Mouse (Mus musculus) layer of hippocampus, adult 8-10 months (tissue): ENCODE results near the gene Carmil2. TPM values are rescaled to one million over a fixed set of nuclear protein-coding genes. Genes with fewer than 3 reads are reported as not detected.

Source experiments
- DNase-seq, 2 experiments: peaks; one replicate each; pipeline ENCODE4 v3.0.0; 2022; ENCODE audit warnings: low spot score in 2 of 2
- total RNA-seq, 4 experiments: library from RNA; stranded (reverse); gene quantifications; 2 replicates each; pipeline ENCODE4 v1.2.4; 2022

Gene Carmil2
- 10 to 100 TPM; 61.2 to 71.3 (median 68.4) TPM for total RNA-seq

DNA sequence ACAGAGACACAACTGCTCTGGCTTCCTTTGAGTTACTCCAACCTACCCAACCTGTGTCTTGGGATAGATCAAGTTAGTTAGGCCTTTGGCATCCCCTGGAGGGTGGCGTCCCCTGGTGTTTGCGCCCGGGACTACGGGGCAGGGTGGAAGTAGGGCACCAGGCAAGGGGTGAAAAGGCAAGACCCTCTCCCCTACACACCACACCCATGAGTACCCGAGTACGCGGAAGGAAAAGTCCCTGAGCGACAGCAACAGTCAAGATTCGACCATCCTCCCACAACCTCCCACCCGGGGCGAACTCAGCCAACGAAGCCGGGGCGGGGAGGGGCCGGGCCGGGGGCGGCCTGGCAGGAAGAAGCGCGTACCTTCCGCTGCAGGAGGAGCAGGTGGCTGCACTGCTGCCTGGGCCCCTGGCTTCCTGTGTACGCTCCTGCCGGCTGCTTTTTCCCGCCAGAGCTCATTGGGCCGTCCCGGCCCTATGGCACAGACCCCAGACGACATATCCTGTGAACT lies at the start of gene Carmil2:
Carmil2 (plus strand) TSS at position 479 of the 513 bp plus-strand sequence.
- DNase-seq: no peak

DNA sequence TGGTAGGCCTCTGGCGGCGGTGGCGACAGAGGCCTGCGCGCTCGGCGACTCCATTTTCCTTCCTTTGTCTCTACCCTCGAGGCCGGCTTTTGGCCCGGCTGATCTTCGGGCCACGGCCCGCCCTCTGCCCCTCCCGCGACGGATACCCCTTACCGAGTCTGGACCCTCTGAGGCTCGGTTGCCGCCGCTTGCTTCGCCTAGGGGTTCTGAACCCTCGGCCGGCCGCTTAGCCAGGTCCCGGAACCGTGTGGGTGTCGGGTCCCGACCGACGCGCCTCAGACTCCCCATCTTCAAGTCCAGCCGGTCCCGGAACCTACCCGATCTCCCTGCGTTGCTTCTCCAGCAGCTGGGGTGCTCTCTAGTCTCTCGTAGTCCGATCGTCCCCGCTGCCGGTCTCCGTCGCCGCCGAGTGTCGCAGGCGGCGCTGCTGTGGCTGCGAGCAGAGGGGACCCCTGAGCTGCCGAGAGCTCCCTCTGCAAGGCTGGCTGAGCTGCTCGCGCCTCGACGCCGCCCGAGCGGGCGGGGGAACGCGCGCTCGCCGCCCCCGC lies 49.0 kb upstream of the Carmil2 start, which contains the start of gene Agrp:
Agrp (minus strand) TSS at position 431 of the 548 bp plus-strand sequence.
- peak; percentile 35 to 42 for DNase-seq

DNA sequence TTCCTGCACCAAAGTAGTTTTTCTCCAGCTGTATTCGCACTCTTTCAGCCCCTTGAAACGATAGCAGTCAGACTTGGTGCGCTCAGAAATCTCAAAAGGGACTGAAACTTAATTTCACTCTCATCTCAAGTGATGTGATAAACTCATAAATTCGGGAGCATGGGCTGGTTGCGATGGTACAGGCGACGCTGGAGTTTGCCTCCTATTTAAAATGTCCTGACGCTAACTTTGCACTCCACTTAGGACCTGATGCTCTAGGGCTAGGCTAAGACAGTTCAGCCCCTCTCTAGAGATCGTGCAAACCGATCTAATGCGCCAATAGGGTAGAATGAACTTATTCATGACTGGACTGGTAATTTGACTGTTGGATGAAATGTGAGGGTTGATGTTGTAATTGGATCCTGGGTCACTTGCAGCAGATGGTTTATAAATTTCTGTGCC lies 48.5 kb upstream of the Carmil2 start:
- no peak for DNase-seq

DNA sequence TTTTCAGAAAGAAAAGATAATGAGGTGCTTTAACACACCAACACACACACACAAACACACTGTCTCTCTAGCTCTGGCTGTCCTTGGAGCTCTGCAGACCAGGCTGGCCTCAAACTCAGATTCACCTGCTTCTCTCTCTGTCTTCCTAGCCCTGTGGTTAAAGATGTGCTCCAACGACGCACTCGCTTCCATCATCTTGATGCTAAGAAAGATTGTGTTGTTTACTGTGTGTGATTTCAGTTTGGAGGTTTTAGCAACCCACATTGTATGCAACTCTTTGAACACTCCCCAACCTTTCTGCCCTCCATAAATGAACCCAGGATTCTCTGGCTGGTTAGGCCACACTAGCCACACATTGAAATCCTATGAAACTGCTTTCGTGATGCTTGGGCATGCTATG lies 47.6 kb upstream of the Carmil2 start:
- no peak for DNase-seq

DNA sequence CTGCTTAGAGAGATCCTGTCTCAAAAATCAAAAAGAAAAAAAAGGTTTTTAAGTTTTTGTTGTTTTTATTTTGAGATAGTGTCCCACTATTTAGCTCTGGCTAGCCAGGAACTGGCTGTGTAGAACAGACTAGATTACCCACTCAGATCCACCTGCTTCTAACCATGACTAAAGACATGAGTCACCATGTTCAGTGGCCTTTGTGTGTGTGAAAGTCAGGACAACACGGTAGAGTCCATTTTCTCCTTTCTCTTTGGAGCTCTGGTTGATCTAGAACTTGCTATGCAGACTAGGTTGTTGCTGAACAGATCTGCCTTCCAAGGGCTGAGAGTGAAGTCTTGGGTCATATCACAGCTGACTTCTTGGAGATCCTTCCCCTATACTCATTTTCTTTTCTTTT lies 46.2 kb upstream of the Carmil2 start:
- no peak for DNase-seq

DNA sequence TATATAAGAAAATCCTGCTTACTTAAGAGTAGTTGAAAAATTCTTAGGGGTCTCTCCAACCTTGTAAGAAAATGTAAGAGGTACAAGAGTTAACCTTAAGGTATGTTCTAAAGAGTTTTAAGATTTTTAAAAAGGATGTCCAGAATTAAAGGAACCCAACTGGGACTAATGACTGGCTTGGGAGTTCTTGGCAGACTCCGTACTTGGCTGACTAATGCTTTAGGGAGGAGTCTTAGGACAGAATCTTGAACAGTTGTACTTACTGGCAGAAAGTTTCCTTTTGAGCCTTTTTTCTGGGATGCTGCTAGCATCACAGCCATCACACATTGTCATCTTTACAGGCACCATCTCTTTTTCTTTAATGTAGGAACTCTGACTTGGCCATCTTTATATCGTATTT lies 45.6 kb upstream of the Carmil2 start:
- no peak for DNase-seq

DNA sequence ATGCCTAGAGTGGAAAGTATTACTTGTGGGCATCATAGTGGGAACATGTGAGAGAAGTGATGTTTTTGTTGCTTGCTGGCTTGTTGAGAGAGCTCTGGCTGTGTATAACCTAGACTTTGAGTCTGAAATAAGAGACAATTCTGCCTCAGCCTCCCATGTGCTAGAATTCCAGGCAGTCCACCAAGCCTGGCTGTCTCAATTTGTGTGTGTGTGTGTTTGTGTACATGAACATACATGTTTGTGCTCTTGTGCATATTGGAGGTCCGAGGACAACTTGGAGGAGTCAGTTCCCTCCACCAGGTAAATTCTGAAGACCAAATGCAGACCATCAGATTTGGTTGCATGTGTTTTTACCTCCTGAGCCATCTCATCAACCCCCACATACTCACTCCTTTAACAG lies 40.9 kb upstream of the Carmil2 start:
- DNase-seq: no peak

DNA sequence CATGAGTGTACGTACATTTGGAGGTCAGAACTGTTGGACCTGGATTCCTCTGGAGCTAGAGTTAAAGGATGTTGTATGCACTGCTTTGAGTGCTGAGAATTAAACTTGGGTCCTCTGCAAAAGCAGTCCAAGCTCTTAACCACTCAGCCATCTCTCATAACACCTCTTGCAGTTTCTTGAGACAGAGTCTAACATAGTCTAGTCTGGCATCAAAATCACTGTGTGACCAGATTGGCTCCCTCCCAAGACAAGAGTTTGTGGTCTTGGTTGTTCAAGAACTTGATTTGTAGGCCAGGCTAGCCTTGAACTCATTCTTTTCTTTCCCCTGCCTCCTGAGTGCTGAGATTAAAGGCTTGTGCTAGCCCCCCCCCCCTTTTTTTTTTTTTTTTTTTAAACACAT lies 37.1 kb upstream of the Carmil2 start:
- no peak for DNase-seq

DNA sequence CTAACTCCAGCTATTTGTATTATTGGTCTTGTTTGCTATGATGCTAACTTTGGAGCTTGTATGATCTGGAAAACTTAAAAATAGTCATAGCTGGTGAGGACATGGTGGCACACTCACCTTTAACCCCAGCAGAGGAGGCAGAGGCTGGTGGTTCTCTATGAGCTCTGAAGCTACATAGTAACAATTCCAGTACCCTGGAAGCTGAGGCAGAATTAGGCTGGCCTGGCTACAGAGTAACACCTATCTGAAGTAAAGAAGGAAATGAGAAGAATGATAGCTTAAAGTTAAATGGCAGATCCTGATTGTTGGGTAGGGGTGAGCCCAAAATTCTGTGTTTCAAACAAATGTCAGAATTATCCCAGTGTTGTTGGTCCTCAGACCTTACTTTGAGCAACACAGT lies 28.4 kb upstream of the Carmil2 start:
- no peak for DNase-seq

DNA sequence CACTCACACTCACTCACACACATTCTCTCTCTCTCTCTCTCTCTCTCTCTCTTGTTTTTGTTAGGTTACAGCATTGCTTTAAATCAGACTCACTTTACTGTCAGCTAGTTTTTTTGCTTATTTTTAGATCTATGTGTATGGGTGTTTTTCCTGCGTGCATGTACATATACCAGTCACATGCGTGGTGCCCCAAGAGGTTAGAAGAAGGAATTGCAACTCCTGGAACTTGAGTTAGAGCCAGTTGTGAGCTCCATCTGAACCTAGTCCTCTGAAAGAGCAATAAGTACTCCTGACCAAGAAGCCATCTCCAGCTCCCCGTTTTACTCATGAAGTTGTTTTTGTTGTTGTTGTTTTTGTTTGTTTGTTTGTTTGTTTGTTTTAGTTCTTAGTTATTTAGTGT lies 24.9 kb upstream of the Carmil2 start:
- no peak for DNase-seq

DNA sequence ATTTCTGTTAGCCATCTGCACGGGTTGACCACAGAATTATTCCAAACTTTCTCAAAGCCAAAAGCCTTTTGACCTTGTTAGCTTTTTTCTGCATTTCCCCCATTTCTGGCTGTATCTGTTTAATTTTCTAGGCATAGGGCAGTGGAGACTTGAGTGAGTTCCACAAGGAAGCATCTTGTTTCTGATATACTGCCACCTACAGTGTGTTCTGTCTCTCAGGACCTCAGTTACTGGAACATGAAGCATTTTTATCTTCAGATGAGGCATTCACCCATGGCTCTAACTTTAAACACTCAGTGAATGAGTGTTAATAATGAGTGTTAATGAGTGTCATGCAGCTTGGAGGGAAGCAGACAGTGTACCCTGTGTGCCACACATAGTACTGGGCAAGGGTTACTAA lies 8.2 kb upstream of the Carmil2 start:
- DNase-seq: no peak

DNA sequence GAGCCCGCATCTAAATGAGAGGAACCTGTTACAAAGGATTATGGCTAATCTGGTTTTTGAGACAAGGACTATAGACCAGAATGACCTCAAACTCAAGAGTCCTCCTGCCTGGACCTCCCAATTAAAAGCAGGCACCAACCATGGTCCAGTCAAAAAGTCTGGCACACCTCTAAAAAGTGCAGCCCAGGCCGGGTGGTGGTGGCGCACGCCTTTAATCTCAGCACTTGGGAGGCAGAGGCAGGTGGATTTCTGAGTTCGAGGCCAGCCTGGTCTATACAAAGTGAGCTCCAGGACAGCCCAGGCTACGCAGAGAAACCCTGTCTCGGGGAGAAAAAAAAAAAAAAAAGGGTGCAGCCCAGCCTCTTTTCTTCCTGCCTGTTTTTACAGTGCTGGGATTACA lies 749 bp upstream of the Carmil2 start:
- no peak for DNase-seq

DNA sequence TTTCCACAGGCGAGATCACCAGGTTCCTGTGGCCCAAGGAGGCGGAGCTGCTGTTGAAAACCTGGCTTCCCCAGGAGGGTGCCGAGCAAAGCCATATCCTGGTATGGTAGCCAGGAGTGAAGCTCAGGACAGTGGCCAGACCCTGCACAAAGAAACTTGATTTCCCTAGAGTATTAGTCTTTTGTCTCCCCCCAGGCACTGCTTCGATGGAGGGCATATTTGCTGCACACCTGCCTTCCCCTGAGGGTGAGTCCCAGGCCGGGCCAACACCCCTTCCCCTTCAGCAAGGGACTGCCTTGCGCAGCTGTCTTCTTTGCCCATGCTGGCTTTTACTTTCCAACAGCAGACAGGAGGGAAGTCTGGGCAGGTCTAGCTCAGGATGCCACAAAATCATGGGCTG lies 477 bp downstream of the Carmil2 start:
- DNase-seq: no peak

DNA sequence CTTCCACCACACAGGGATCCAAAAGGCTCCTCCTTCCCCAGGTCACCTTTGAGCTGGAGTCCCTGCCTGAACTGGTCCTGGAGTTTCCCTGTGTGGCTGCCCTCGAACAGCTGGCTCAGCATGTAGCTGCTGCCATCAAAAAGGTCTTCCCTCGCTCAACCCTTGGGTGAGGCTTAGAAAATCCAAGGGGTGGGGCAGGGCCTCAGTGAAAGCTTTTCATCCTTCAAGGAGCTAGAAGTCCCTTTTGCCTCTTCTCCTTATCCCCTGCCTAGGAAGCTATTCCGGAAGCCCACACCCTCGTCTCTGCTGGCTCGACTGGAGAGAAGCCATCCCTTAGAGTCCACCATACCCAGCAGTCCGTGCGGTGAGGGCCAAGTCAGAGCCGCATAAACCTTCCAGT lies 1.4 kb downstream of the Carmil2 start:
- DNase-seq: no peak

DNA sequence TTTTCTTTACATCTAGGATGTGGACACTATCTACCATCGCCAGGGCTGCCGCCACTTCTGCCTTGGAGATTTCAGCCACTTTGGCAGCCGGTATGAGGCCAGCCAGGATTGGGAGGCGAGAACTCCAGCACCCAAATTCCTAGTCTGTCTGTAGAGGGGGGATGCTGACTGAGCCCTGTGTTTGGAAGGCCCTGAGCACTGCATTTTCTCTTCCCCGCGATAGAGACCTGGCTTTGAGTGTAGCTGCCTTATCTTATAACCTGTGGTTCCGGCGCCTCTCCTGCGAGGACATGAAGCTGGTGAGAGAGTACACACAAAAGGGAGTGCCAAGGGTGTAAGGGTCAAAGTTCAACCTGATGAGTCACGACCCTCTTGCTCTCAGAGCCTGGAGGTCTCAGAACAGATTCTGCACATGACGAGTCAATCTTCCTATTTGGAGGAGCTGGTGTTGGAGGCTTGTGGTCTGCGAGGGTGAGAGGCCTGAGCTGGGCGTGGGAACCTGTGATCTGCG lies 2.2 kb downstream of the Carmil2 start:
- no peak for DNase-seq

DNA sequence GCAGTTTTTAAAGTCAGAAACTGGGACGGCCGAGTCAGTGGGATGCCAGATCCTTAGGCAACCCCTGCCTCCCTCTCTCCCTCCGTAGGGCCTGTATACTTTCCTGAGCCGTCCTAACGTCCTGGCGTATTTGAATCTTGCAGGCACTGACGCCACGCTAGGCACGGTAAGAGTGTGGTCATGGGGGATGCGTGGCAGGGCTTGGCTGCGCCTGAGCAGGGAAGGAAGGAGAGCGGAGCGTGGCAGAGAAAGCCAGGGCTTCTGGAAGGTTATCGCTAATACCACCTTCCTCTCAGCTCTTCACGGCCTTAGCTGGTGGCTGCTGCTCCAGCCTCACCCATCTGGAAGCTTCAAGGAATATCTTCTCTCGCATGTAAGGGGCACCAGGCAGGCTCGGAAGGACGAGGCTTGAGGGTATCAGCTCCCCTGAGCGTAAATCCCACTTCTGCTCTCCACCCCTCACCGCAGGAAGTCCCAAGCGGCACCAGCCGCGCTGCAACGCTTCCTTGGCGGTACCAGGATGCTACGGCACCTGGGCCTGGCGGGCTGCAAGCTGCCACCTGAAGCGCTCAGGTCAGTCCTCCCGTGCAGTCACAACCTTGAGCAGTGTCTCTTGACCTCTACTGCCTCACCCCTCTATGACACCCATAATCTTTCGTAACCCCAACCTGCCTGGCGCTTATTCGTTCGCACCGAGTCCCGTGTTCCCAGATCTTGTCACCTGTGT lies 3.3 kb downstream of the Carmil2 start:
- DNase-seq: no peak

DNA sequence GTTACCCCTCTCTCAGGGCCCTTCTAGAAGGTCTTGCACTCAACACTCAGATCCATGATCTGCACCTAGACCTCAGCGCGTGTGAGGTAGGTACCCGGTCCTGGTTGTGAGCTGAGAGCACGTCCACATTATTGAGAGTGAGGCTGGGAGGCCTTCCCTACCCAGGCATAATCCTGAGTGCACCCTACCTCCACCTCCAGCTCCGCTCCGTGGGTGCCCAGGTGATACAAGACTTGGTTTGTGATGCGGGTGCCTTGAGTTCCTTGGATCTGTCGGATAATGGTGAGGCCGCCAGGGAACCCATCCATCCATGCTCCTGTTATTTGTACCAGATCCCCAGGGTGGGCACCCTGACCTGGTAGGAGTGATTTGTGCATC lies 3.9 kb downstream of the Carmil2 start:
- no peak for DNase-seq

DNA sequence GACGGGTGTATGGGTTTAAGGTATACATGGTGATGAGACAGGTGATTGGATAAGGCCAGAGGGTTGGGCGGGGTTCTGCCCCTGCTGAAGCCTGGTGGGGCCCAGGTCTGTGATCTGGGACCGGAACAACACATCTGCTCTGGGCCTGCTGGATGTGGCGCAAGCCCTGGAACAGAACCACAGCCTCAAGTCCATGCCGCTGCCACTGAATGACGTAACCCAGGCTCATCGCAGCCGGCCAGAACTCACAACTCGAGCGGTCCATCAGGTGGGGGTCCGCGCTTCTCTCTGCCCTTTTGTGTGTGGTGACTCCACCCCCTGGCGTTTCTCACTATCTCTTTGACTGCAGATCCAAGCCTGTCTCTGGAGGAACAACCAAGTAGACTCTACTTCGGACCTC lies 4.9 kb downstream of the Carmil2 start:
- DNase-seq: no peak

DNA sequence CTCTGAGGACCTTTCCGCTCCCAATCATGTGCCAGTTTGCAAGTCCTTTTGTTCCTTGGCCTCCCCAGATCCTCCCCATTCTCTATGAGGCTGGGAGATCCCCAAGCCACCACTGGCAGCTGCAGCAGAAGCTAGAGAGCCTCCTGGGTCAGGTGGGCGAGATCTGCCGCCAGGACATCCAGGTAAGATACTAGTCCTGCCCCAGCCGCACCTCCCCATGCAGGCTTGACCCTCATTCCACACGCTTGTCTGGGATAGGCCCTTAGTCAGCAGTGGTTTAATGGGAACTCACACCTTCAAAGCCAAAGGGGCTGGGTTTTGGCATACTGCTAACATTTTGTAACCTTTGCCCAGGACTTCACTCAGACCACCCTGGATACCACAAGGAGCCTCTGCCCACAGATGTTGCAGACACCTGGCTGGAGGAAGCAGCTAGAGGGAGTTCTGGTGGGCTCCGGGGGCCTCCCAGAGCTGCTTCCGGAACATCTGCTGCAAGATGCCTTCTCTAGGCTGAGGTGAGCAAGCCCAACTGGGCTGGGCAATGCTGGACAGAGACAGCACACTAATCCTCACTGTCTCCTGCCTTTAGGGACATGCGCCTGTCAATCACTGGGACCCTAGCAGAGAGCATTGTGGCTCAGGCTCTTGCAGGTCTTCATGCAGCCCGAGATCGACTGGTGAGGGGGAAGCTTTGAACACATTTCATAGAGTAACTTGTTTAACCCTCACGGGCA lies 6.5 kb downstream of the Carmil2 start:
- no peak for DNase-seq

DNA sequence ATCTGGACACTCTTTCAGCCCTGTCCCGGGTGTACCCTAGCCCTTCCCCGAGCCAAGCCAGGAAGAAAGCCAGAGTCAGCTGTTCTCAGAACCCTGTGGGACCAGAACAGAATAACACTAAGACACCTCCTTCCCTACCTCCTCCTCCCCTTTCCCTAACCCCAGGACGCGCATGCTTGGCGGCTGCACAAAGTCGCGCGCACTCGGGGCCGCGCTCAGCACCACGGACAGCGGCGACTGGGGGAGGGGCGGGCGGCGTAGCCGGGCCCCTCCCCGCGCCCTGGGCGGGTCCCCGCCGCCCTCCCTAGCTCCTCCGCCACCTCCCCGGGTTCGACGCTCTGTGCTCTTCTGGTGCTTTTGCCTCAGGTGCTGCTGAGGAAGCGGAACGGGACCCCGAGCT lies 7.6 kb downstream of the Carmil2 start:
- peak; percentile 57 to 74 for DNase-seq

DNA sequence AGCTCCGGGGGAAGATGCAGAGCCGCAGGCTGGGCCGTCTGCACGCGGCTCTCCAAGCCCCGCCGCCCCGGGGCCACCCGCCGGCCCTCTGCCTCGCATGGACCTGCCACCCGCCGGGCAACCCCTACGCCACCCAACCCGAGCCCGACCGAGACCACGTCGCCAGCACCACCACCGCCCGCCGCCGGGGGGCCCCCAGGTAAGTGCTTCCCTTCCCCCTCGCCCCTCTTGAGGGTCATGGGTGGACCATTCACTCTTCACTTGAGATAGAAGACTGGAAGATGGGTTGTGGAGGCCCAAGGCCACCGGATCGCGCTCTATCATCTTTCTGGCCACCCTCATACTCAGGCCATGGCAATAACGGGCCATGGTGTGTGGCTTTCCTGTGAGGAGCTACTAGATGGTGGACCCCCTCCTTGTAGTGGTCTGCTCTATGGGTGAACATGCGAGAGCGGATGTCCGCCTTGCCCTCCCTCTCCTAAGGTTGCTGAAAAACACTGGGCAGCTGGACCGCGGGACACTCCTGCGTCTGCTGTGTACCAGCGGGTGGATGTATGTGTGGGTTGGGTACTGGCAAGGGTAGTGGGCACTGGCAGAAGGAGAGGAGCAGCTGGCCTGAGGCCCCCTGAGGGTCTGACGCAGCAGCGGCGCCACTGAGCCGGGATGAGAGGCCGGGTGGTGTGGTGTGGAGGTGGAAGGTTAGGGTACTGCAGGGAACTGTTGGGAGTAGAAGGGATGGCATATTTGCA lies 8.2 kb downstream of the Carmil2 start:
- DNase-seq: peak in 1 of 2 experiments; percentile 46
